Mouse (Mus musculus) hindbrain, postnatal 0 days (tissue): ENCODE data around the gene 4930447C04Rik. TPM values are rescaled to one million over a fixed set of nuclear protein-coding genes. Genes with fewer than 3 reads are reported as not detected.
A peak's percentile ranks its signal among the peaks of the same experiment; 100 is the strongest.

ENCODE experiments used
- ATAC-seq: fragments of 200-750 bp; cut with Nextera tagmentation; 2 replicates; pipeline ENCODE4 v1.8.0; 2017; ENCODE audit warnings: mild to moderate bottlenecking, moderate TSS enrichment, moderate library complexity
- DNase-seq: peaks from one replicate; pipeline ENCODE4 v3.0.0-alpha.2; 2015; ENCODE audit warnings: low spot score
- H3K27ac ChIP-seq: fragments of 300-500 bp; sonication (generic); 2 replicates; pipeline ENCODE4 v1.5.1; 2014; ENCODE audit warnings: mild to moderate bottlenecking
- H3K27me3 ChIP-seq: fragments of 300-500 bp; sonication (generic); 2 replicates; pipeline ENCODE4 v1.6.1; 2014; ENCODE audit warnings: low read length, mixed read lengths; ENCODE audit not compliant: insufficient read depth
- H3K36me3 ChIP-seq: fragments of 300-500 bp; sonication (generic); 2 replicates; pipeline ENCODE4 v1.6.1; 2014; ENCODE audit warnings: low read length, mixed read lengths; ENCODE audit not compliant: insufficient read depth
- H3K4me1 ChIP-seq: fragments of 300-500 bp; sonication (generic); 2 replicates; pipeline ENCODE4 v1.6.1; 2014; ENCODE audit warnings: antibody characterized with exemption, low read length, mixed read lengths; ENCODE audit not compliant: insufficient read depth
- H3K4me2 ChIP-seq: fragments of 300-500 bp; sonication (generic); 2 replicates; pipeline ENCODE4 v1.6.1; 2014; ENCODE audit warnings: low read depth, mild to moderate bottlenecking, low read length, moderate library complexity, mixed read lengths
- H3K4me3 ChIP-seq: fragments of 300-500 bp; sonication (generic); 2 replicates; pipeline ENCODE4 v1.5.1; 2014; ENCODE audit warnings: low read length
- H3K9ac ChIP-seq: fragments of 300-500 bp; sonication (generic); replicated peaks from 2 replicates; pipeline ENCODE4 v1.6.1; 2014; ENCODE audit warnings: mild to moderate bottlenecking, low read length, moderate library complexity, mixed read lengths
- H3K9me3 ChIP-seq: fragments of 300-500 bp; sonication (generic); 2 replicates; pipeline ENCODE4 v1.6.1; 2016; ENCODE audit warnings: low read length, mixed read lengths
- CTCF ChIP-seq: IDR thresholded peaks from 2 replicates; pipeline ENCODE4 v1.5.1; 2016; ENCODE audit warnings: antibody characterized with exemption, control low read depth, low read depth
- WGBS: fragments of 180-500 bp; shearing (Covaris S2); extraction: QIAGEN DNeasy Blood & Tissue Kit; methylation state at CpG from one replicate; pipeline ENCODE4 v1.1.7; 2014; 5-methylcytosine and 5-hydroxymethylcytosine counted together
- polyA plus RNA-seq: library from polyadenylated mRNA; unstranded; fragments of >200 nt; fragmentation: Nextera tagmentation; extraction: Ambion mirVana; gene quantifications from 2 replicates; pipeline ENCODE4 v1.2.1, GENCODE M21; 2015
- total RNA-seq: library from RNA; depleted of rRNA; stranded (reverse); fragments of >200 nt; gene quantifications from 2 replicates; pipeline ENCODE4 v1.2.3, GENCODE M21; 2014

Gene 4930447C04Rik
- total and polyA plus RNA-seq, 2 experiments from 2014 or later = 3.7 to 7.9 TPM

- WGBS = 71% methylated on average over 4 of the region's 4 CpGs
- H3K4me3 ChIP-seq = no peak overlapping the region
- no peak overlapping the region for H3K9ac ChIP-seq
- H3K27ac ChIP-seq = no peak overlapping the region
- no peaks in the 10 kb centered on the region for H3K4me1 ChIP-seq
- no peaks in the 10 kb centered on the region for H3K9me3 ChIP-seq
- no peak for TF ChIP-seq CTCF
- no peak overlapping the region for H3K4me2 ChIP-seq
- H3K36me3 ChIP-seq = no peaks in the 10 kb centered on the region
- H3K27me3 ChIP-seq = peaks cover 24% of the 10 kb centered on the region
- ATAC-seq = no peak
- no peak for DNase-seq
Observed at GRCm38 (mm10) chr12:72954906-72955305, 14.3 kb upstream of the 4930447C04Rik start.

- no peak overlapping the region for H3K4me2 ChIP-seq
- ATAC-seq = no peak
- no peak overlapping the region for H3K4me3 ChIP-seq
- TF ChIP-seq CTCF = no peak
- H3K4me1 ChIP-seq = no peaks in the 10 kb centered on the region
- H3K27me3 ChIP-seq = peaks cover 32% of the 10 kb centered on the region
- no peak overlapping the region for H3K27ac ChIP-seq
- 74% methylated on average over 5 of the region's 5 CpGs for WGBS
- no peak for DNase-seq
- no peak overlapping the region for H3K9ac ChIP-seq
- no peaks in the 10 kb centered on the region for H3K9me3 ChIP-seq
- H3K36me3 ChIP-seq = no peaks in the 10 kb centered on the region
Observed at GRCm38 (mm10) chr12:72953858-72954257, 13.3 kb upstream of the 4930447C04Rik start.

- Histone ChIP-seq H3K4me3 (no peak overlapping the region), H3K4me1 (no peaks in the 10 kb centered on the region), H3K27me3 (peaks cover 38% of the 10 kb centered on the region), H3K4me2 (no peak overlapping the region), H3K9ac (no peak overlapping the region), H3K36me3 (no peaks in the 10 kb centered on the region), H3K27ac (no peak overlapping the region), H3K9me3 (no peaks in the 10 kb centered on the region)
- no peak for ATAC-seq
- DNase-seq = no peak
- 83% methylated on average over 5 of the region's 5 CpGs for WGBS
- no peak for TF ChIP-seq CTCF
Observed at GRCm38 (mm10) chr12:72953089-72953488, 12.5 kb upstream of the 4930447C04Rik start.

- TF ChIP-seq CTCF = no peak
- H3K4me2 ChIP-seq = no peak overlapping the region
- no peak overlapping the region for H3K9ac ChIP-seq
- no peaks in the 10 kb centered on the region for H3K4me1 ChIP-seq
- H3K9me3 ChIP-seq = no peaks in the 10 kb centered on the region
- WGBS = 16% methylated on average over 2 of the region's 2 CpGs
- H3K27ac ChIP-seq = no peak overlapping the region
- DNase-seq (no peak), ATAC-seq (no peak)
- H3K27me3 ChIP-seq = peaks cover 80% of the 10 kb centered on the region
- no peak overlapping the region for H3K4me3 ChIP-seq
- no peaks in the 10 kb centered on the region for H3K36me3 ChIP-seq
Observed at GRCm38 (mm10) chr12:72947335-72947734, 6.8 kb upstream of the 4930447C04Rik start.

- no peak for TF ChIP-seq CTCF
- Histone ChIP-seq H3K4me3 (no peak overlapping the region), H3K4me1 (no peaks in the 10 kb centered on the region), H3K9ac (no peak overlapping the region), H3K9me3 (no peaks in the 10 kb centered on the region), H3K36me3 (no peaks in the 10 kb centered on the region), H3K4me2 (no peak overlapping the region), H3K27ac (no peak overlapping the region), H3K27me3 (peaks cover 83% of the 10 kb centered on the region)
- ATAC-seq = no peak
- DNase-seq = no peak
Observed at GRCm38 (mm10) chr12:72946805-72947204, 6.2 kb upstream of the 4930447C04Rik start.

- no peaks in the 10 kb centered on the region for H3K9me3 ChIP-seq
- no peak overlapping the region for H3K9ac ChIP-seq
- no peak overlapping the region for H3K27ac ChIP-seq
- no peak for ATAC-seq
- no peak overlapping the region for H3K4me2 ChIP-seq
- TF ChIP-seq CTCF = no peak
- peaks cover 84% of the 10 kb centered on the region for H3K27me3 ChIP-seq
- H3K4me1 ChIP-seq = no peaks in the 10 kb centered on the region
- no peaks in the 10 kb centered on the region for H3K36me3 ChIP-seq
- peak overlapping the region; percentile 28; the same call in 1 of the 2 replicates for H3K4me3 ChIP-seq
- WGBS = under 1% methylated on average over 8 of the region's 8 CpGs
- DNase-seq = no peak
Observed at GRCm38 (mm10) chr12:72946064-72946395, 5.5 kb upstream of the 4930447C04Rik start.

GRCm38 (mm10) chr12:72945301-72946063, 4.9 kb upstream of the 4930447C04Rik start:
- TF ChIP-seq CTCF = no peak
- no peaks in the 10 kb centered on the region for H3K9me3 ChIP-seq
- DNase-seq = no peak
- peaks cover 88% of the 10 kb centered on the region for H3K27me3 ChIP-seq
- no peak overlapping the region for H3K9ac ChIP-seq
- peak overlapping the region; percentile 44 for H3K4me2 ChIP-seq
- WGBS = under 1% methylated on average over 70 of the region's 89 CpGs
- H3K4me1 ChIP-seq = no peaks in the 10 kb centered on the region
- peak overlapping the region; percentile 28 for H3K4me3 ChIP-seq
- H3K27ac ChIP-seq = no peak overlapping the region
- ATAC-seq = no peak
- H3K36me3 ChIP-seq = no peaks in the 10 kb centered on the region
